Mouse (Mus musculus): Measurements from ENCODE around the gene Gm1527. TPM values are rescaled to one million over a fixed set of nuclear protein-coding genes. Genes with fewer than 3 reads are reported as not detected.
"Not testable (repeated sequence)": the region's sequence is repeated elsewhere in the genome, so short reads cannot be mapped to it uniquely, and the experiment has no call there.

Gene Gm1527
- not detected for total RNA-seq (2021)

GRCm38 (mm10) chr3:28892317-28892716 is at the start of gene Gm1527:
Gene Gm1527 (plus strand): TSS chr3:28892617.
- DNase-seq, result no peak
- intact Hi-C loops (cut with DNase I), result no loop called here

GRCm38 (mm10) chr3:28843231-28843630 is 49.2 kb upstream of the Gm1527 start:
- intact Hi-C loops (cut with DNase I), result no loop called here

GRCm38 (mm10) chr3:28847115-28847514 is 45.3 kb upstream of the Gm1527 start:
- intact Hi-C loops (cut with DNase I), result no loop called here
- no peak for DNase-seq

More at GRCm38 (mm10) chr3:28843231-28843630, 49.2 kb upstream of the Gm1527 start:
- DNase-seq, result no peak

- intact Hi-C loops (cut with DNase I), result not testable (repeated sequence)
These were observed 40.2 kb upstream of the Gm1527 start for GRCm38 (mm10) chr3:28852174-28852573.

GRCm38 (mm10) chr3:28859630-28860392 is 32.6 kb upstream of the Gm1527 start:
- DNase-seq; intact Hi-C loops (cut with DNase I): not testable (repeated sequence)

More at GRCm38 (mm10) chr3:28852174-28852573, 40.2 kb upstream of the Gm1527 start:
- DNase-seq, result not testable (repeated sequence)

- DNase-seq; intact Hi-C loops (cut with DNase I): not testable (repeated sequence)
These were observed 4.5 kb downstream of the Gm1527 start for GRCm38 (mm10) chr3:28896966-28897365.

- DNase-seq, result no peak
- intact Hi-C loops (cut with DNase I), result no loop called here
These were observed 73.5 kb downstream of the Gm1527 start for GRCm38 (mm10) chr3:28965931-28966330.

- intact Hi-C loops (cut with DNase I), result loop anchor here (1.0 kb wide), 1 partner anchor 155 kb away; no protein-coding TSS in a partner anchor
- DNase-seq, result peak; percentile 14 to 41
These were observed 76.4 kb downstream of the Gm1527 start for GRCm38 (mm10) chr3:28968851-28969250.

Other genes with a start within 250 kb of the Gm1527 start
- gene Slc2a2, start 194.7 kb upstream of the Gm1527 start, total RNA-seq (2021), result not detected
- 1 to 10 TPM; 1.3 to 1.4 TPM for gene Eif5a2, start 111.3 kb upstream of the Gm1527 start, total RNA-seq (2021)
- gene Rpl22l1, start 87.2 kb upstream of the Gm1527 start, total RNA-seq (2021), result 10 to 100 TPM; 85.9 to 94.4 TPM
- not detected for gene Egfem1, start 189.4 kb downstream of the Gm1527 start, total RNA-seq (2021)

Measured in heart, postnatal 36 days (tissue).